ENCODE assay signal across 8 mouse cellular contexts in the genomic region with DNA sequence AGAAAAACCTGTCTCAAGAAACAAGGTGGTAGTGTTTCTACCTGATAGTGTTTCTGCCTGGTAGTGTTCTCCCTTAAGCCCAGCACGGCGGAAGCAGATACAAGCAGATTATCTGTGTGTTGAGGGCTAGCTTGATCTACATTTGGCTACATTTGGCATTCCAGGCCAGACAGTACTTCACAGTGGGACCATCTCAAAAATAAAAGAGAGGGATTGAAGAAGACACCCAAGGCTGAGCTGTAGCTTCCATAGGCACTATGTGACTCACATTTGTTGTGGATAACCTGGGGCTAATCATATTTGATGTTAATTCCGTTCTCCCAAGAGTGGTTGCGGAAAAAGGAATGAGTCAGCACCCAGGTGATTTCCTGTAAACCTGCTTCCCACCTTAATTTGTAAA. TPM values are rescaled to one million over a fixed set of nuclear protein-coding genes. Genes with fewer than 3 reads are reported as not detected.
A peak's percentile ranks its signal among the peaks of the same experiment; 100 is the strongest.
DNase-seq lines count a peak whose midpoint lies in the region; ATAC-seq and TF ChIP-seq lines count a peak whose summit lies in the region.
"Had no signal": no experiment of that assay in that cellular context is flagged by ENCODE, and none has a peak within 500 bp of the region (broad histone marks: within the 10 kb centered on the region; RNA-seq: fewer than 3 reads in every experiment).

No protein-coding gene starts in this region.

- in situ Hi-C loops in ES-E14 (cut with MboI; ENCODE audit: low sequenced_read_pairs in 2 of 2, unreplicated experiment in 2 of 2), result no loop called here

- no peaks in the 10 kb centered on the region for H3K9me3 ChIP-seq in heart, embryonic 14.5 days (ENCODE audit: control insufficient read depth, low read length)
- no peaks in the 10 kb centered on the region for H3K9me3 ChIP-seq in lung, embryonic 14.5 days (ENCODE audit: low read depth, low read length)
- no peaks in the 10 kb centered on the region for H3K9me3 ChIP-seq in ES-E14 (ENCODE audit: control insufficient read depth, insufficient read depth, low read depth, low read length)

- 0 out of 2 replicates have a peak overlapping the region, but pooled peaks have one; percentile 77 for H3K4me2 ChIP-seq in heart, embryonic 14.5 days (ENCODE audit: low read length)
- peak overlapping the region; percentile 75; the same call in 1 of the 2 replicates for H3K4me2 ChIP-seq in lung, embryonic 14.5 days
- H3K4me2 ChIP-seq in myocyte (ENCODE audit: low read depth), result peak overlapping the region; percentile 80

- H3K27me3 ChIP-seq in heart, embryonic 14.5 days (ENCODE audit: control insufficient read depth, insufficient read depth, low read length), result no peaks in the 10 kb centered on the region
- H3K27me3 ChIP-seq in lung, embryonic 14.5 days (ENCODE audit: insufficient read depth, low read length), result no peaks in the 10 kb centered on the region
- no peaks in the 10 kb centered on the region for H3K27me3 ChIP-seq in myocyte (ENCODE audit: control insufficient read depth, insufficient read depth, insufficient read length)

- H3K79me2 ChIP-seq in myocyte (ENCODE audit: control insufficient read depth, insufficient read depth), result peaks cover 29% of the 10 kb centered on the region

- H3K4me3 ChIP-seq in heart, embryonic 14.5 days (ENCODE audit: control insufficient read depth in 1 of 2, insufficient read depth in 1 of 2, low read depth in 1 of 2, low read length in 2 of 2), result no peak overlapping the region
- H3K4me3 ChIP-seq in lung, embryonic 14.5 days (ENCODE audit: low read depth, low read length), result no peak overlapping the region
- H3K4me3 ChIP-seq in ES-E14 (ENCODE audit: insufficient read depth in 1 of 2, low read depth in 1 of 2, low read length in 2 of 2, poor library complexity in 1 of 2, severe bottlenecking in 1 of 2) (peak overlapping the region; percentile 18 to 20; a peak in 2 of 4 replicates), myocyte (peak overlapping the region; percentile 78)

- TF ChIP-seq CTCF in lung, embryonic 14.5 days (IDR thresholded peaks at IDR 0.05; ENCODE audit: low read depth), result no peak

- H3K27ac ChIP-seq in heart, embryonic 14.5 days (replicated peaks in 1 of 2; ENCODE audit: control insufficient read depth in 1 of 2, insufficient read depth in 1 of 2, low read depth in 2 of 2, low read length in 2 of 2), result no peak overlapping the region
- H3K27ac ChIP-seq in lung, embryonic 14.5 days (ENCODE audit: low read depth), result no peak overlapping the region
- H3K27ac ChIP-seq in ES-E14 (ENCODE audit: insufficient read depth, low read depth, low read length, poor library complexity, severe bottlenecking), result peak overlapping the region; percentile 79

- H3K36me3 ChIP-seq in heart, embryonic 14.5 days (ENCODE audit: control insufficient read depth, insufficient read depth, low read length), result no peaks in the 10 kb centered on the region
- 0 out of 2 replicates have a peak, but pooled peaks cover 4% of the 10 kb centered on the region for H3K36me3 ChIP-seq in lung, embryonic 14.5 days (ENCODE audit: insufficient read depth)
- peaks cover 1% of the 10 kb centered on the region; the same call in 1 of the 2 replicates for H3K36me3 ChIP-seq in ES-E14 (ENCODE audit: control insufficient read depth, insufficient read depth, low read length, poor library complexity, severe bottlenecking)
- no peaks in the 10 kb centered on the region for H3K36me3 ChIP-seq in myocyte (ENCODE audit: control insufficient read depth, insufficient read depth)

- no peak for ATAC-seq in heart, embryonic 14.5 days (ENCODE audit: insufficient number of reproducible peaks, insufficient read depth, low FRiP score, low read depth)
- ATAC-seq in lung, embryonic 14.5 days (ENCODE audit: insufficient read depth), result no peak

- no peak for DNase-seq in heart, adult 8-10 months (ENCODE audit: low spot score)
- DNase-seq in lung, embryonic 14.5 days, result no peak
- DNase-seq in lung, postnatal 14 days, result no peak
- DNase-seq in ES-E14 (ENCODE audit: low read depth, low spot score), result no peak
- DNase-seq in embryo, embryonic 11 days, result no peak
- DNase-seq: layer of hippocampus, postnatal 36 days had no signal

- peaks cover 3 to 8% of the 10 kb centered on the region in 2 experiments; a peak in 3 of 4 replicates for H3K4me1 ChIP-seq in heart, embryonic 14.5 days (ENCODE audit: control insufficient read depth in 2 of 2, insufficient read depth in 2 of 2, low read length in 2 of 2)
- H3K4me1 ChIP-seq in lung, embryonic 14.5 days (ENCODE audit: insufficient read depth), result peaks cover 5% of the 10 kb centered on the region; the same call in 1 of the 2 replicates
- peaks cover 4 to 19% of the 10 kb centered on the region in 2 experiments; a peak in 3 of 4 replicates for H3K4me1 ChIP-seq in ES-E14 (ENCODE audit: control insufficient read depth in 2 of 2, insufficient read depth in 2 of 2, low read length in 2 of 2, poor library complexity in 1 of 2)

- H3ac ChIP-seq in myocyte (ENCODE audit: control insufficient read depth, insufficient read length), result no peak overlapping the region

- 55% methylated on average over 4 of the region's 4 CpGs for WGBS in heart, embryonic 14.5 days
- 82% methylated on average over 4 of the region's 4 CpGs for WGBS in lung, embryonic 14.5 days

- no peak for TF ChIP-seq POLR2A in myocyte (IDR thresholded peaks at IDR 0.05; ENCODE audit: insufficient read length, low read depth)

- H3K9ac ChIP-seq in heart, embryonic 14.5 days (ENCODE audit: low read length), result no peak overlapping the region
- H3K9ac ChIP-seq in lung, embryonic 14.5 days, result no peak overlapping the region
- H3K9ac ChIP-seq in ES-E14 (ENCODE audit: insufficient read depth, low read depth, low read length, poor library complexity, severe bottlenecking), result peak overlapping the region; percentile 46; the same call in 1 of the 2 replicates

TF ChIP-seq in ES-E14, 5 proteins besides CTCF, POLR2A, EP300 and RAD21:
- peak; percentile 80 for TF ChIP-seq MAFK (IDR thresholded peaks at IDR 0.05; ENCODE audit: insufficient read depth, low read depth, low read length)
- no peak for TF ChIP-seq ZC3H11A (IDR thresholded peaks at IDR 0.05; ENCODE audit: borderline replicate concordance, low read depth, low read length)
- no peak for TF ChIP-seq ZNF384 (IDR thresholded peaks at IDR 0.05; ENCODE audit: low read depth, low read length)
- no peak for TF ChIP-seq HCFC1 (IDR thresholded peaks at IDR 0.05; ENCODE audit: borderline replicate concordance, insufficient read depth, low read length)
- TF ChIP-seq CHD2 (IDR thresholded peaks at IDR 0.05; ENCODE audit: low read depth, low read length), result no peak

TF ChIP-seq in myocyte, 11 proteins besides CTCF, POLR2A, EP300 and RAD21:
- TF ChIP-seq MAX (IDR thresholded peaks at IDR 0.05; ENCODE audit: low read depth) (no peak), USF1 (IDR thresholded peaks at IDR 0.05; ENCODE audit: low read depth) (no peak), POLR2AphosphoS2 (IDR thresholded peaks at IDR 0.05; ENCODE audit: insufficient read length, low read depth) (no peak), MYOD1 (IDR thresholded peaks at IDR 0.05; ENCODE audit: control insufficient read depth in 1 of 3, insufficient read length in 2 of 3, low read depth in 2 of 3) (no peak), CEBPB (IDR thresholded peaks at IDR 0.05; ENCODE audit: insufficient read depth, poor library complexity, severe bottlenecking) (no peak), SRF (IDR thresholded peaks at IDR 0.05; ENCODE audit: control insufficient read depth, insufficient read length, low read depth) (no peak), TCF12 (IDR thresholded peaks at IDR 0.05; ENCODE audit: insufficient read depth, poor library complexity, severe bottlenecking) (no peak), REST (IDR thresholded peaks at IDR 0.05; ENCODE audit: insufficient read depth, insufficient read length) (no peak), MYOG (IDR thresholded peaks at IDR 0.05; ENCODE audit: control insufficient read depth in 1 of 3, insufficient read depth in 1 of 3, insufficient read length in 2 of 3, low read depth in 2 of 3) (no peak), E2F4 (IDR thresholded peaks at IDR 0.05; ENCODE audit: insufficient read depth) (no peak), TCF3 (IDR thresholded peaks at IDR 0.05; ENCODE audit: insufficient read length, low read depth) (no peak)
TF ChIP-seq in myocyte: peak in this region for 0.

RNA-seq across cellular contexts. Expression of a gene that starts 0.9 kb away (rescaled TPM):
- polyA plus RNA-seq in heart, embryonic 14.5 days (2014; fragmentation: Nextera tagmentation; extraction: Ambion mirVana), result 284 and 314 TPM in 2 replicates
- 100 to 1,000 TPM; 192 to 210 (median 197) TPM for total RNA-seq in heart, adult 8-10 months (2022)
- 306 and 314 TPM in 2 replicates for polyA plus RNA-seq in lung, embryonic 14.5 days (2014; fragmentation: Nextera tagmentation; extraction: Ambion mirVana)
- 106 and 114 TPM in 2 replicates for total RNA-seq in ES-E14 (2012; rRNA removed)
- polyA plus RNA-seq in myocyte (2012; fragmentation: generic; extraction: Trizol), result 283 TPM

RNA-seq across cellular contexts. Expression of a gene that starts 14.3 kb away (rescaled TPM):
- polyA plus RNA-seq in heart, embryonic 14.5 days (2014; fragmentation: Nextera tagmentation; extraction: Ambion mirVana), result 5.3 TPM in 2 replicates
- 1 to 10 TPM; 5.1 to 8.7 (median 8.0) TPM for total RNA-seq in heart, adult 8-10 months (2022)
- polyA plus RNA-seq in lung, embryonic 14.5 days (2014; fragmentation: Nextera tagmentation; extraction: Ambion mirVana), result 5.3 and 5.7 TPM in 2 replicates
- 0.94 and 1.4 TPM in 2 replicates for total RNA-seq in ES-E14 (2012; rRNA removed)
- 0.23 TPM for polyA plus RNA-seq in myocyte (2012; fragmentation: generic; extraction: Trizol)

RNA-seq across cellular contexts. Expression of a gene that starts 34.7 kb away (rescaled TPM):
- polyA plus RNA-seq in heart, embryonic 14.5 days (2014; fragmentation: Nextera tagmentation; extraction: Ambion mirVana), result 36.7 and 38.3 TPM in 2 replicates
- total RNA-seq in heart, adult 8-10 months (2022), result 10 to 100 TPM; 28.8 to 35.8 (median 34.9) TPM
- polyA plus RNA-seq in lung, embryonic 14.5 days (2014; fragmentation: Nextera tagmentation; extraction: Ambion mirVana), result 43.5 and 43.7 TPM in 2 replicates
- total RNA-seq in ES-E14 (2012; rRNA removed), result 155 and 201 TPM in 2 replicates
- 124 TPM for polyA plus RNA-seq in myocyte (2012; fragmentation: generic; extraction: Trizol)

RNA-seq across cellular contexts. Expression of a gene that starts 35.7 kb away (rescaled TPM):
- polyA plus RNA-seq in heart, embryonic 14.5 days (2014; fragmentation: Nextera tagmentation; extraction: Ambion mirVana), result 77.0 and 83.5 TPM in 2 replicates
- total RNA-seq in heart, adult 8-10 months (2022), result 10 to 100 TPM; 65.8 to 76.4 (median 71.6) TPM
- 88.9 and 97.4 TPM in 2 replicates for polyA plus RNA-seq in lung, embryonic 14.5 days (2014; fragmentation: Nextera tagmentation; extraction: Ambion mirVana)
- 41.2 and 46.0 TPM in 2 replicates for total RNA-seq in ES-E14 (2012; rRNA removed)
- 97.7 TPM for polyA plus RNA-seq in myocyte (2012; fragmentation: generic; extraction: Trizol)

RNA-seq across cellular contexts. Expression of a gene that starts 44.2 kb away (rescaled TPM):
- 37.5 and 45.9 TPM in 2 replicates for polyA plus RNA-seq in heart, embryonic 14.5 days (2014; fragmentation: Nextera tagmentation; extraction: Ambion mirVana)
- 10 to 100 TPM in 2 of 4 experiments, 1 to 10 TPM in 2; 8.7 to 14.6 (median 10.3) TPM for total RNA-seq in heart, adult 8-10 months (2022)
- polyA plus RNA-seq in lung, embryonic 14.5 days (2014; fragmentation: Nextera tagmentation; extraction: Ambion mirVana), result 72.2 and 78.1 TPM in 2 replicates
- 15.9 and 18.3 TPM in 2 replicates for total RNA-seq in ES-E14 (2012; rRNA removed)
- polyA plus RNA-seq in myocyte (2012; fragmentation: generic; extraction: Trizol), result 19.6 TPM

Comparison
In these comparisons a context has a peak if more than half of its experiments do, and no peak if none do; other contexts are left out.
1. H3K4me3 ChIP-seq: peak in ES-E14 (2 of 2) and myocyte (single experiment); none in heart, embryonic 14.5 days (0 of 2) and lung, embryonic 14.5 days (single experiment).
2. Peak in every context shown above with its lines, with median percentiles within 50 percentile points of each other: H3K4me2 ChIP-seq.